Mouse (Mus musculus) stomach, postnatal 0 days (tissue): ENCODE data around the gene Ppl.

Experiments
- CTCF ChIP-seq: IDR thresholded peaks from 2 replicates; pipeline ENCODE4 v1.5.1; 2016; ENCODE audit warnings: antibody characterized with exemption, low read depth, mild to moderate bottlenecking, moderate library complexity
- EP300 ChIP-seq: optimal IDR thresholded peaks from 2 replicates; pipeline ENCODE3; 2016; ENCODE audit warnings: antibody characterized with exemption

DNA sequence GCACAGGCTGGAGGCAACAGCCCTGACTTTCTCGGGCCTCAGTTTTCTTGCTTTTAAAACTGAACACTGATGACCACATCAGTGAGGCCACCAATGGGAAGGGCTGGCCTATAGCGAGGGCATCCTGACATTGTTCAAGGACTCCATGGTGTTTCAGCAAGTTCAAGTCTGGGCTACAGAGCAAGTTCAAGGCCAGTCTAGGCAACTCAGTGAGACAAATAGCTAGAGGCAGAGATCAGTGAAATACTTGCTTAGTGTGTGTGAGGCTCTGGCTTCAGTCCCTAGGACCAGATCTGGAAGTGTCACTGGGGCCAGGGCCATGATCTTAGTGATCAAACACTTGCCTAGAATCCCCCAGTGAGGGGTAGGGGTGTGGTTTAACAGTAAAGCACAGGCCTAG is 35.8 kb upstream of the Ppl start:
- no peak for TF ChIP-seq CTCF
- TF ChIP-seq EP300, result no peak
